Mouse (Mus musculus): ENCODE data around the gene Tle1.

Gene Tle1

DNA sequence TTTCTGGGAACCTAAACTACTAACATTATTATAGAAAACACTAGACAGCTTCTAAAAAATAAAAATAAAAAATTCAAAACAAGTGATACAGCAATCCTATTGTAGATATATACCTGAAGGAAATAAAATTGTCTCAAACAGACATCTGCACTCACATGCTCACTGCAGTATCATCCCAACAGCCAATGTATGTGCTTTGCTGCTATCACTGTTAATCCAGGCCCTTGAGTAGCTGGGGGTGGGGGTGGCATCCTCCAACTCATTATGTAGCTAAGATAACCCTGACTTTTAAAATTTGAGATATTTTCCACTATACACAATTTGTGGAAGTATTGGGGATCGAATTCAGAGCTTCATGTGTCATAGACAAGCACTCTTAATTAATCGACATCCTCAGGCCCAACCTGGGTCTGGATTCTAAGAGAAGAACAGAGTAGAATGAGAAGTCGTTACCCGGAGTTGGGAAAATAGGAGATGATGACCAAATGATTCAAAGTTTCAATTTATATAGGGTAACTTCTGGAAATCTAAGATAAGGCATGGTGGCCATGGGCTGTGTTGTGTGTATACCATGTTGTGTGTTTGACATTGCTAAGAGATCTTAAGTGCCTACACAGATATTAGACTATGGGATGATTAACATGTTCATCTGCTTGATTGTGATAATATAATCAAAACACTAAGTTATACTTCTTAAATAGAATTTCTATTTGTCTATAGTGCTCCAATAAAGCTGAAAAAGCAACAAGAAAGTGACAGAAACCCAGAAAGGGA is 38.1 kb downstream of the Tle1 start:
- no peak for DNase-seq

DNA sequence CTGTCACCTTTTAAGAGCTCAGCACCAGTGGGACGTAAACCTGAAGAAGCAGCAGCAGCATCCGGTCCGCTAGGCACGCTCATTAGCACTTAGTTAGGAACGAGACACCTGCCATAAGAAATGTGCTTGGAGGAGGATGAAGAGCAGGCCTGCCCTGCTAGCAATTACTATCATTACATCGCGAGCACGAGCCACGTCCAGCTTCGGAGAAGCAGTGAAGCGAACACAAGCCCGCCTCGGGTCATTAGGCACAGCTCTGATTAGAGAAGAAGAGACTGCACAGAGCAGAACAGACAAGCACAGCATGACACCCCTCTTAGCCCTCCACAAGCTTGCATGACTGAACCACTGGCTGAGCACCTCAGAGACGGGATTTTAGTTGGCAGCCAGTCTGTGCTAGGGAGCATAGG is 40.6 kb downstream of the Tle1 start:
- DNase-seq, result no peak

DNA sequence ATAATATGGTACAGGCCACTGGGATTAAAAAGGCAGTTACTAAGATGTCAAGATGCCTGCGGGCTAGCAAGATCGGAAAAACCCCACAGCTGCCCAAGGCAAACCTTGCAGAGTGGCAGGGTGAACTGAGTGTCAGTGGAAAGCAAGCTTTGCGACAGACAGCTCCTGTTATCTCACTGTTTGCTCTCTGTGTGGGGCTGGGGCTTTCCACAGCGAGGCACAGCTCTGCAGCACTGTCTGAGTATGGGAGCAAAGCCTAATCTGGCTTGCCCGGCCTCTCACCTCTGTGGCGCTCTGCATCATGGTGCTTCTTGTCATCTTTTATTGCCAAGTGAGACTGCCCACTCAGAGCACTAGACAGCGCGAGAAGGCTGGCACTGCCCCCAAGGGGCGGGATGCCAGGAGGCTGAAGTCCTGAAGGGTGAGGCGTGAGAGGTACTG is 42.8 kb downstream of the Tle1 start:
- DNase-seq, result no peak

DNA sequence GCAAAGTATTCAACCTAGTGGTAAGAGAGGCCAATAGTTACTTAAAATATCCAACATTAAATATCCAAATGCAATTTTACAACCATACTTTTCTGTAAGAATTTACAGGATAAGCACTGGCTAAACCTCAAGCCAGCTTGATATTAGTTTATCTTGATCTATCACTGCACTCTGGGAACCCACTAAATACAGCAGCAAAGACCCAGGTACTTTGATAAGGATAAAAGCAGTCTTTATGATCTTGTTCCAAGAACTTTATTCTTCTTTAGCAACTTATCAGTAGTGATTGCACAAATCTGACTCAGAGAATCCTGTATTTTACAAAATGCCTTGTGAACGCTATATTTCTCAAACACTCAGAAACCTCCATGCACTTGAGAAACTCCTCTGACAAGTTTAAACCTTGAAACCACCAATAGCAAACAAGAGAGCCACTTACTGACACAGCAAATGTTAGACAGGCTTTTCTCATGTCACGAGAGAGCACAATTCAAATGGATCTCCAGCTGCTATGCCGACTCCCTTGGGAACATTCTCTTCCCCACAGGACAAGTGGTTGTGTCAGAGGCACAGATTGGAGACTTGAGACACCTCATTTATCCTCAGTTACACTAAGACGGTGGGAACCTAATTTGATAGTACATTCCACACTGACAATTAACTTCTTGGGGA is 50.1 kb downstream of the Tle1 start:
- DNase-seq, result no peak

DNA sequence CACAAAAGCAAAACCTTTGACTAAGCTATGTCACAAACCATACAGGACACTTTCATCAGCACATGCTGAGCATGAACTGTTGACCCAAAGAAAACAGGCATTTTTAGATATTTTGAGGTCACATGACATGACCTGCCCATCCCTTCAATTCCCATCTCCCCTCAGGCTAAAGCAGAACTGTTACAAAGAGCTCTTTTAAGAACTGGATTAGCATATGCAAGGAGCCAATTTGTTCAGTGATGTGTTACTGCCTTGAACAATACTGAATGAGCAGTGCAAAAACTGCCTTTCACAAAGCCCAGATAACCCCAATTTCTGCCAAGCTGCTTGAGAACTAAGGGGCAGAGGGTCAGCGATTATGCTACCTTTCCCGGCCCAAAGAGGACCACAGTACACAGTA is 54.7 kb downstream of the Tle1 start:
- no peak for DNase-seq

DNA sequence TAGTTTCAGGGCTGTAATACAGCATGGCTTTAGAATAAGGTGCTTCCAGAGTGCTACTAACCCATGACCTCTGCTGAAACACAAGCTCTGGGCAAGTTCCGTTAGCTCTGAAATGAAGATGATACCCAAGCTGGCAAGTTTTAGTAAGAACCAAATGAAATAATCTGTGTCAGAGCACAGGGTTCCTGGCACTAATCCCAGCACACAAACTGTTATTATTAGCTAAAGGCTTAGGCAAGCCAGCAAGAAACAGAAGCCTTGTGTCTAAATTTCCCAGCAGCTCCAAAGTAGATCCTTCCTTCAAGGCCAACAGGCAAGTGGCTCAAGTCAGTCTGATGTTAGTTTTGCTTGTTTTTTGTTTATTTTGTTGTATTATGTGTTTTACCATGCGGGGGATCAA is 56.2 kb downstream of the Tle1 start:
- peak; percentile 44 for DNase-seq

DNA sequence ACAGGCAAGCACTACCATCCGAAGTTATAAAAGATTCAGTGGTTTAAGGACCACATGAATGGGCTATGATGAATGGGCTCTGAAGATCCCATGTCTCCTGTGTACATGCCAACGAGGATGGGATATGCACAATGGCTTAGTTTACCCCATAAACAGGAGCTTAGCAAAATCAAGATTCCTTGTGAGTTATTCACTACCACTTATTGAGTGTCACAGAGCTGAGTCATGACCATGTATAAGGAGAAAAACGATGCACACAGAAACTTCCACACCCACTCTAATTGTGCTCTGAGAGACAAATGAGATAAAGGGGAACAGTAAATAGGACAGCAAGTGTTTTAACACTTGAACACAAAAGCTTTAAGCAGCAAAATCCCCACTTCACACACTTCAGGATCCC is 60.0 kb downstream of the Tle1 start:
- no peak for DNase-seq

DNA sequence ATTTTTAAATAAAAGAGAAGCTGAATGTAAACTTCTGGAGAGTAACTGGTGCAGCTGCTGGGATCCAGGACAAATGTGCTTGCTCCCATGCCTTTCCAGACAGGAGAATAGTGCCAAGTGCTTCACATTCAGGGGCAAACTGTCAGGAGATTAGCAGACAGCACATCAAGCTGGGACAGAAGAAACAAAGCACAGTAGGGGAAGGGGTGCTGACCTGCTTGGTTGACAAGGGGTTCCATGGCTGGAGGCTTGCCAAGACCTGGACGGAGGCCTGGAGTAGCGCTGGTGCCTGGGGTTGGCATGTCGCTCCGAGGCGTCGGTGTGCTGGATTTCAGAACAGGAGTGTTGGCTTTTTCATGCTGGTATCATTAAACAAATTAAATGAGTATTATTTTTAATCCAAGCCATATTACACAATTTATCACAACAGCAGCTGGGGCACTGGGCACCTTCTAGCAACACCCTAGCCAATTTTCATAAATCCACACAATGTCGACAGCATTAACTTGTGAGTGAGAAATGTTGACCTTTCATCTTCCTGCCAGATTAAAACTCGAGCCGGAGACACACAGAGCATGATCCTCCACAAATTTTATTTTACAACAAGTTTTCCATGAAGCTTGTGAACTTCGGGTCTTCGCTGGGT is 61.1 kb downstream of the Tle1 start:
- no peak for DNase-seq

DNA sequence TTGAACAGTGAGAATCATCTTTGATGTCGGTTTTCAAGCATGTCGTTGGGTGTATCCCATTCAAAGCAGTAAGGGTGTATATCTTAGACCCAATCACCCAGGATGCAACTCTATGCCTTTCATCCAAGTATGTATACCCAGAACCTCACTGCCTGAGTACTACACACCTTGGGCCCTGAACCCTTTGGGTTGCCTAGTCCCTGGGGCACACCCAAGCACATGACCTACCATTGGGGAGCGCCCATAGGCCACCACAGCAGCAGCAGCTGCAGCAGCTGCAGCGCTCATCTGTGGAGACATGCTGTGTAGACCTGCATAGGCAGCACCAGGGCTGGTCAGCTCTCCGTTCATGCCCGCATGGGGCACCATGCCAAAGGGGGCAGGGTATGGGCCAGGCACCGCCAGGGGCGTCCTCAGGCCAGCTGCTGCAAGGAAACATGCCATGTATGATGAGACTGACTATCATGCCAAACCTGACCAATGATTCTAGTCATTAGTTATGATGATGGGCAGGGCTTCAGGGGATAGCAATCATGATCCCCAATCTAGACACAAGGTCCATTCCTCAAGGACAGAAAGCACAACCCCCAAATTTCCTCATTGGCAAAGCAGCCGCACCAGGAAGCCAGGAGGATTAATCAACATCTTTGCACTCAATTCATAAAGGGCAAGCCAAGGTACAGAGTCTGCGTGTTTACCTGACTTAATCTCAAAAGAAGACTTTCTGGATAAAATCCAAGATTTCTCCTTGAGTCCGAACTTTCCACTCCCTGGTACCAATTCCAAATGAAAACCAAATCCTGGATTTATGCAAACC is 62.2 kb downstream of the Tle1 start:
- no peak for DNase-seq

DNA sequence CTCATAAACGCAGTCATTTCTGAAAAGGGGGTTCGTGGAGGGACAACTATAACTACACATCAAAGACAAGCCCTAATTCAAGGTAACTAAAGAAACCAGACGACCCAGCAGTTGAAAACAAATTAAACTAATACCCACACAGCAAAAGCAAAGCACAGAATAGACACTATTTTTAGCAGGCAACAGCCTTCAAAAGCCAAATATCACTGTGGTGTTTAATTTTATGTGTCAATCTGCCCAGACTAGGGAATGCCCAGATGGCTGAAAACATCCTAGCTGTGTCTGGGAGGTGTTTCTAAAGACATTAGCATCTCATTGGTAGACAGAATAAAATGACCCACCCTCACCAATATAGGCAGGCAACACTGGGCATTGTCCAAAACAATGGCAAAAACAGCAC is 68.1 kb downstream of the Tle1 start:
- DNase-seq, result no peak

DNA sequence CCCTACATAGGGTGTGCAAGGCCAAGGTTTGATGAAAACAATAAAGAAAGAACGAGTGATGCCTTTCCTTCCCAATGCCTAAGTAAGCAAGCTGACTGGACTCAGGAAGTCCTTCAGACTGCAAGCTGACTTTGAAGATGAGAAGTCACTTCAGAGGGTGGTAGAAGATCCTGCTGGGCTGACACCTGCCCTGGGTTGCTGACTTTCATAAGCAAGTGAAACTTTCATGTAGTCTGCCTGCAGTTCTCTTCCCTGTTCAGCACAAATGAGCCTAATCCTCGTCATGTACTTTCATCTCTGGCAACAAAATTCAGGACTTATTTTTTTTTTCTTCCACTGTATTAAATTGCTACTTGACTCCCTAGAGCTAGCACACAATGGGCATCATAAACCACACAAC is 73.1 kb downstream of the Tle1 start:
- DNase-seq, result no peak

DNA sequence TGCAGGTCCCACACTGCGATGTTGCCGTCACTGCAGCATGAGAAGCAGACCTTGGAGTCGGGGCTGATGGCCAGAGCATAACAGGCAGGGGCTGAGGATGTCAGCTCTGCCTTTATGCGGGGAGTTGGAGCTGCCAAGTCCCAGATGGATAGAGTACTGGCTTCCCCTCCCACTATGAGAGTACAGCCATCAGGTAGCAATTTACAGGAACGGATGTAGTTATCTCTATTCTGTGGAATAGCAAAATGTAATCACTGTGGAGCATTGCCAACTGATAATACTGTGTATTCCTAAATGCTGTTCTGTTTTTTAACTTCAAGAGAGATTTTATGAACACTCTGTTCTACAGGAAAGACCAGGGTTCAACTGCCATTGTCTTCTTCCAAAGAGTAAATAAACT is 75.9 kb downstream of the Tle1 start:
- no peak for DNase-seq

DNA sequence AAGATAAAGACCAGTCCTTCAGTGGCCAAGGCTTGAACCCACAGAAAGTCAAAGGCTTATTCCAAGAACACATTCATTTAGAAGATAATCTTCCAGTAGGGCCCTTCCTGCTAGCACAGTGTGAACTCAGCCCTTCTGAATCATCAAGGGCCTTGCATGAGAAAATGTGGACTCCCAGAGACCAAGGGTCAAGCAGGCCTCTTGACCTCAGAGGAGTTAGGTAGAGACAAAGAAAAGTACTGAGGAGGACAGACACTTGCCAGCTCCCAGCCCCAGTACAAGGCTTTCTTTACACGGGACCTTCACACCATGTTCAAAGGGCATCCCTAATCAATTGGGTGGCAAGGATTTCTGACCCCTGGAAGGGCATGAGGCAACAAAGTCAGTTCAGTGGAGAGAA is 77.9 kb downstream of the Tle1 start:
- DNase-seq, result no peak

DNA sequence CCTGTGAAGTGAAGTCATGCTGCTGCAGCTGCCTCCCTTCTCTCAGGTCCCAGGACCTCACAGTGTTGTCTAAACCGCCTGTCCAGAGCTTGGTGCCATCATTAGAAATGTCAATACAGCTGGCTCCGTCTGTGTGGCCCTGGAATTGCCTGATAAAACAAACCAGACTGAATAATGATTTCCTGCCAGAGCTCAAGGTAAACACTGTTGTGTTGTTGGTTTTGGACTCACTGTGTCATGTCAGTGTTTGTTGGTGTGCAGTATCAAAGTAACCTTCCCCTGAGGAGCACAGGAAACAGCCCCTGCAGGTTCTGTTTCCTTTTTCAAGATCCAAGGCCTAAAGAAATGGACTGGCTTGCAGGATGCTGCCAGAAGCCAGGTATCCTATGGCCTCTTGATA is 78.4 kb downstream of the Tle1 start:
- no peak for DNase-seq

DNA sequence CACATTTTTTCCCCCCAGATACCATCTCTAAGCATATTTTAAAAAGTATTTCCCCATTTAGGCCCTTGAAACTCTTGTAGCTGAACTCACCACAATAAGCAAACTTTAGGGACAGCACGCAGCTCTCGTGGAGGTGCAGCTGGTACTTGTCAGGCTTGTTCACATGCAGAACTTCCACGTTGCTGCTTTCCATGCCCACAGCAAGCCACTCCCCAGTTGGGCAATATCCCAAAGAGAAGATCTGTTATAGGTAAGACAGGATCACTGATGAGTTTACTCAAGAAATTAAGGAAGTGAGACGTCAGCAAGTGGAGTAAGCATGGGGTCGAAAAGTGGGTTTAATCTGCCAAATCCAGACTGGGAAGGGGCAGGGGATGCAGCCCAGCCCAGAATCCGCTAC is 80.7 kb downstream of the Tle1 start:
- DNase-seq, result no peak

DNA sequence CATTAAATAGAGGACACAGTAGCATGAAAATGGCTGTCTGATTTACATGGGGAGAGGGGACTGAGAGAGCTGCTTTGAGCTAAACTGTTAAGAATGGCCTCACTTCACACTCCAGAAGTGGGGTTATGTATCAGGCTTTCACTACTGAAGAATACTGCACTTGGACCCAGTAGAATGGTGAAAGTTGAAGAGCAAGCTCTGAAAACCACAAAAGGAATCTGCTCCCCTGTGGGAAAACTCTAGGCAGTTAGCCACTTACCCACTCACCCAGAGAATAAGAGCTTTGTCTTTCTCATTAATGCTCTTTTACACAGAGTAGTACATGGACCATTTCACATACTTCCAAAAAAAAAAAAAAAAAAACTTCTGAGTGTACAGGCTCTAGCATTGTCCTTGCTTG is 95.0 kb downstream of the Tle1 start:
- DNase-seq, result no peak

DNA sequence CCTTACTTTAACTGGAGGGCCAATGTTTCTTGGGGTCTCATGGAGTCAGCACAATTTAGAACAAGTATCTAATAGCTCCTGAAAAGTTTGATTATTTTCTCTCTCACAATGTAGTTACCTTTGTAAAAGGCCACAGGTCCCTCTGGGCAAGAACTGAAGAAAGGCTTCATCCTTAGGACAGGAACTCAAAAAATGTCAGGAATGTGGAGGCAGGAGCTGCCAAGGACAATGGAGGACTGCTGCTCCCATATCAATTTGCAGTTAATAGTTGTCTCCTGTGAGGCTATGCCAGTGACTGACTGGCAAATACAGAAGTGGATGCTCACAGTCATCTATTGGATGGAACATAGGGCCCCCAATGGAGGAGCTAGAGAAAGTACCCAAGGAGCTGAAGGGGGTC is 96.5 kb downstream of the Tle1 start:
- DNase-seq, result no peak

DNA sequence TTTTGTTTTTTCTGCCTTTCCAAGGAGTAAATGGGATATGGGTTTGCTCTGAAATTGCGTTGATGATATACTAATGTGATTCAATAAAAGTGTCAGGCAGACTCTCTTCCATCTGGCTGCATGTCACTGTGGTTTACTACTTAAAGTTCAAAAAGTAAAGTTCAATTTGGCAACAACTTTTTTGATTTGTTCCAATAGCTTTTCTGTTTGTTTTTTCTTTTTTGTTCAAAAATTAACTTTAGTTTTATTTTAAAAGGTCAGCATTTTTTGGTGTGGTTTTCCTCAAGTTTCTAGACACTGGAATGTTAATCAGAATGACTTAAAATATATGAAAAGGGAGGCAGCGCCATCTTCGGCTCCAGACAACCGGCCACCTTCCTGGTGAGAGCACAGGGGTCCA is 112.9 kb downstream of the Tle1 start:
- no peak for DNase-seq

DNA sequence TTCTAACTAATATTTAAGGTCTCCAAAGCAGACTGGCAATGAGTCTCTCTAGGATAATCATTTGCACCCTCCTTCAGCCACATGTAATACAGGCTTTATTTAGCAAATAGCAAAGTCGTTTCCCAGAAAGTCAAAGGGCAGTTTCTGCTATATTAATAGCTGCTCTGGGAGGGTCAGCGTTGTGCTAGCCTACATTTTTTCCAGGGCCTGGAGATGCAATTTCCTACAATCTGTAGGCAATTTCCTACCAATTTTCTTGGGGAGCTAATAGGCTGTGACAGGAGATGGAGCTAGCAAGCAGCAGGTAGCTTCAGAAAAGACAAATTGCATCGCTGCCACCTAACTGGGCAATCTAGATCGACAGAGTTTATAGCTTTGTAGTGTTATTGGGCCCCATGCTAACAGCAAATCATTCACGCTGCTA is 131.6 kb downstream of the Tle1 start:
- no peak for DNase-seq

DNA sequence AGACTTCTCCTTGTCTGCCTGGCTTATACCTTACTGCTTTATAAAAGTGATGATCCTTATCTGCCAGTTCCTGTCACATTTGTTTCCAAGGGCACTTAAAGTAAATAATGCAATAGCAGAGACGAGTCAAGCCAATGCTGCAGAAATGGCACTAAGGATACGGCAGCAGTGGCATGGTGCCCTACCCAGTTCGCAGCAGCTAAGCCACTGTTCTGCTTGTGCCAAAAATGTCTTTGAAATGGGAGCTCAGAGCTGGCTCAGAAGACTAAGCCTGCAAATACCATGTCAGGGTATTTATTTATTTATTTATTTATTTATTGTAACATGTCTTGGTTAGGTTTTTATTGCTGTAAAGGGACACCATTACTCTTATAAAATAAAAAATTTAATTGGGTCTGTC is 132.8 kb downstream of the Tle1 start:
- no peak for DNase-seq
